Mouse (Mus musculus): ENCODE results near the gene Gemin6.
"Not testable (repeated sequence)": the region's sequence is repeated elsewhere in the genome, so short reads cannot be mapped to it uniquely, and the experiment has no call there.

GRCm38 (mm10) chr17:80270622-80271021, 46.4 kb downstream of the Gemin6 start:
- not testable (repeated sequence) for TF ChIP-seq CTCF (IDR thresholded peaks at IDR 0.05; ENCODE audit: low read depth, low read length); POLR2A (IDR thresholded peaks at IDR 0.05; ENCODE audit: extremely low read depth, insufficient read depth, low read length)
